Comparison of ENCODE assay signal across 30 mouse cellular contexts in genomic region chr2:105458643-105459042, GRCm38 (mm10).
"Had no signal": no experiment of that assay in that cellular context is flagged by ENCODE, and none has a peak within 500 bp of the region (broad histone marks: within the 10 kb centered on the region; RNA-seq: fewer than 3 reads in every experiment).

No protein-coding gene starts in this region.

- H3K4me1 ChIP-seq: limb, embryonic 10.5 days; limb, embryonic 12.5 days; limb, embryonic 13.5 days; limb, embryonic 15.5 days; liver, embryonic 12.5 days; liver, embryonic 13.5 days; liver, embryonic 15.5 days; lung, embryonic 15.5 days; megakaryocyte, embryonic 14.5 days; midbrain, embryonic 12.5 days; midbrain, embryonic 15.5 days had no signal

- DNase-seq: left cerebral cortex, postnatal 4 days; liver; liver, embryonic 13.5 days; liver, postnatal 0 days; lung, adult 18-20 months; lung, adult 2 months; lung, postnatal 10 days; lung, postnatal 14 days; lung, postnatal 36 days; lung, postnatal 4 days; midbrain, embryonic 14.5 days had no signal

- H3K27me3 ChIP-seq: limb, embryonic 12.5 days; limb, embryonic 13.5 days; limb, embryonic 15.5 days; liver, embryonic 13.5 days; liver, embryonic 15.5 days; lung, embryonic 15.5 days; neural tube, embryonic 12.5 days had no signal

- H3K9me3 ChIP-seq: limb, embryonic 10.5 days; limb, embryonic 12.5 days; limb, embryonic 13.5 days; limb, embryonic 15.5 days; liver, embryonic 12.5 days; liver, embryonic 13.5 days; liver, embryonic 15.5 days; lung, embryonic 15.5 days; megakaryocyte, embryonic 14.5 days; midbrain, embryonic 10.5 days; midbrain, embryonic 12.5 days; midbrain, embryonic 13.5 days; midbrain, embryonic 15.5 days; neural tube, embryonic 12.5 days had no signal

- H3K9ac ChIP-seq: limb, embryonic 12.5 days; limb, embryonic 13.5 days; limb, embryonic 15.5 days; liver, embryonic 12.5 days; liver, embryonic 13.5 days; liver, embryonic 14.5 days; liver, embryonic 15.5 days; liver, postnatal 0 days; lung, embryonic 14.5 days; lung, embryonic 15.5 days; midbrain, embryonic 12.5 days; midbrain, embryonic 13.5 days; midbrain, embryonic 15.5 days; neural tube, embryonic 12.5 days had no signal

- H3K36me3 ChIP-seq: limb, embryonic 10.5 days; limb, embryonic 12.5 days; limb, embryonic 13.5 days; limb, embryonic 15.5 days; liver, embryonic 12.5 days; liver, embryonic 13.5 days; liver, embryonic 15.5 days; lung, embryonic 15.5 days; midbrain, embryonic 10.5 days; midbrain, embryonic 12.5 days; midbrain, embryonic 13.5 days; midbrain, embryonic 15.5 days; neural tube, embryonic 12.5 days had no signal

- H3K4me3 ChIP-seq: limb, embryonic 10.5 days; limb, embryonic 12.5 days; limb, embryonic 13.5 days; limb, embryonic 15.5 days; liver, embryonic 12.5 days; liver, embryonic 13.5 days; liver, embryonic 15.5 days; lung, embryonic 15.5 days; megakaryocyte, embryonic 14.5 days; midbrain, embryonic 10.5 days; midbrain, embryonic 12.5 days; midbrain, embryonic 13.5 days; midbrain, embryonic 15.5 days; myocyte; neural tube, embryonic 12.5 days had no signal

- H3K27ac ChIP-seq: limb, embryonic 10.5 days; limb, embryonic 12.5 days; limb, embryonic 13.5 days; limb, embryonic 15.5 days; liver, embryonic 12.5 days; liver, embryonic 13.5 days; liver, embryonic 14.5 days; liver, embryonic 15.5 days; lung, embryonic 15.5 days; macrophage; midbrain, embryonic 10.5 days; midbrain, embryonic 12.5 days; midbrain, embryonic 13.5 days; midbrain, embryonic 15.5 days; neural tube, embryonic 12.5 days had no signal

- H3K4me2 ChIP-seq: limb, embryonic 12.5 days; limb, embryonic 13.5 days; limb, embryonic 15.5 days; liver, embryonic 11.5 days; liver, embryonic 12.5 days; liver, embryonic 13.5 days; liver, embryonic 15.5 days; lung, embryonic 14.5 days; lung, embryonic 15.5 days; midbrain, embryonic 11.5 days; midbrain, embryonic 12.5 days; midbrain, embryonic 13.5 days; midbrain, embryonic 15.5 days; neural tube, embryonic 12.5 days had no signal
